Mouse (Mus musculus) neural tube, embryonic 15.5 days (tissue): Measurements from ENCODE around the gene Kcnh2. TPM values are rescaled to one million over a fixed set of nuclear protein-coding genes. Genes with fewer than 3 reads are reported as not detected.

Experiments used
- ATAC-seq: fragments of 200-750 bp; cut with Nextera tagmentation; 2 replicates; pipeline ENCODE4 v1.8.0; 2017; ENCODE audit warnings: mild to moderate bottlenecking, moderate TSS enrichment, moderate library complexity; ENCODE audit not compliant: low FRiP score
- H3K27ac ChIP-seq: fragments of 300-500 bp; sonication (generic); replicated peaks from 2 replicates; pipeline ENCODE4 v1.5.1; 2015; ENCODE audit warnings: mild to moderate bottlenecking, inconsistent platforms
- H3K27me3 ChIP-seq: fragments of 300-500 bp; sonication (generic); replicated peaks from 2 replicates; pipeline ENCODE4 v1.6.1; 2015; ENCODE audit warnings: inconsistent platforms
- H3K36me3 ChIP-seq: fragments of 300-500 bp; sonication (generic); 2 replicates; pipeline ENCODE4 v1.6.1; 2015; ENCODE audit warnings: inconsistent platforms
- H3K4me1 ChIP-seq: fragments of 300-500 bp; sonication (generic); 2 replicates; pipeline ENCODE4 v1.6.1; 2015; ENCODE audit warnings: inconsistent platforms
- H3K4me2 ChIP-seq: fragments of 300-500 bp; sonication (generic); 2 replicates; pipeline ENCODE4 v1.6.1; 2015; ENCODE audit warnings: inconsistent platforms, mild to moderate bottlenecking, moderate library complexity
- H3K4me3 ChIP-seq: fragments of 300-500 bp; sonication (generic); replicated peaks from 2 replicates; pipeline ENCODE4 v1.5.1; 2015; ENCODE audit warnings: mild to moderate bottlenecking, inconsistent platforms
- H3K9ac ChIP-seq: fragments of 300-500 bp; sonication (generic); replicated peaks from 2 replicates; pipeline ENCODE4 v1.6.1; 2015; ENCODE audit warnings: mild to moderate bottlenecking, inconsistent platforms
- H3K9me3 ChIP-seq: fragments of 300-500 bp; sonication (generic); replicated peaks from 2 replicates; pipeline ENCODE4 v1.6.1; 2016; ENCODE audit warnings: inconsistent platforms
- WGBS: fragments of 180-500 bp; shearing (Covaris S2); methylation state at CpG from one replicate; pipeline ENCODE4 v1.1.7; 2015; ENCODE audit warnings: mixed read lengths; 5-methylcytosine and 5-hydroxymethylcytosine counted together
- polyA plus RNA-seq: library from polyadenylated mRNA; unstranded; fragments of >200 nt; fragmentation: Nextera tagmentation; extraction: Ambion mirVana; gene quantifications from 2 replicates; pipeline ENCODE4 v1.2.1, GENCODE M21; 2015

Kcnh2 gene
- polyA plus RNA-seq, 1 experiment from 2014 or later = 18.2 TPM

- Histone ChIP-seq H3K4me2 (no peak overlapping the region), H3K9me3 (no peaks in the 10 kb centered on the region), H3K4me3 (no peak overlapping the region), H3K27me3 (no peaks in the 10 kb centered on the region), H3K4me1 (no peaks in the 10 kb centered on the region), H3K9ac (no peak overlapping the region), H3K36me3 (no peaks in the 10 kb centered on the region), H3K27ac (no peak overlapping the region)
- no peak for ATAC-seq
- 62% methylated on average over 5 of the region's 5 CpGs for WGBS
These were observed 51.4 kb downstream of the Kcnh2 start for GRCm38 (mm10) chr5:24299845-24300589.

- H3K27ac ChIP-seq = no peak overlapping the region
- no peak overlapping the region for H3K9ac ChIP-seq
- H3K36me3 ChIP-seq = no peaks in the 10 kb centered on the region
- no peak overlapping the region for H3K4me2 ChIP-seq
- H3K4me3 ChIP-seq = no peak overlapping the region
- 74% methylated on average over 3 of the region's 3 CpGs for WGBS
- no peaks in the 10 kb centered on the region for H3K4me1 ChIP-seq
- no peaks in the 10 kb centered on the region for H3K27me3 ChIP-seq
- no peak for ATAC-seq
- no peaks in the 10 kb centered on the region for H3K9me3 ChIP-seq
These were observed 59.5 kb downstream of the Kcnh2 start for GRCm38 (mm10) chr5:24291954-24292353.

- H3K27me3 ChIP-seq = no peaks in the 10 kb centered on the region
- 83% methylated on average over 7 of the region's 7 CpGs for WGBS
- ATAC-seq = no peak
These were observed 65.0 kb downstream of the Kcnh2 start for GRCm38 (mm10) chr5:24286221-24286970.

GRCm38 (mm10) chr5:24284145-24284544 lies 67.3 kb downstream of the Kcnh2 start:
- H3K27me3 ChIP-seq = no peaks in the 10 kb centered on the region
- no peaks in the 10 kb centered on the region for H3K4me1 ChIP-seq
- no peaks in the 10 kb centered on the region for H3K36me3 ChIP-seq
- no peaks in the 10 kb centered on the region for H3K9me3 ChIP-seq
- WGBS = 59% methylated on average over 6 of the region's 6 CpGs
- H3K4me2 ChIP-seq = no peak overlapping the region
- ATAC-seq = no peak
- H3K4me3 ChIP-seq = no peak overlapping the region
- no peak overlapping the region for H3K9ac ChIP-seq
- no peak overlapping the region for H3K27ac ChIP-seq

More at GRCm38 (mm10) chr5:24286221-24286970, 65.0 kb downstream of the Kcnh2 start:
- Histone ChIP-seq H3K4me2 (no peak overlapping the region), H3K4me3 (no peak overlapping the region), H3K9ac (no peak overlapping the region), H3K4me1 (no peaks in the 10 kb centered on the region), H3K36me3 (no peaks in the 10 kb centered on the region), H3K27ac (no peak overlapping the region), H3K9me3 (no peaks in the 10 kb centered on the region)

GRCm38 (mm10) chr5:24283181-24283580 lies 68.2 kb downstream of the Kcnh2 start:
- WGBS = 81% methylated on average over 5 of the region's 5 CpGs
- Histone ChIP-seq H3K4me1 (no peaks in the 10 kb centered on the region), H3K27me3 (no peaks in the 10 kb centered on the region), H3K36me3 (no peaks in the 10 kb centered on the region), H3K4me2 (no peak overlapping the region), H3K4me3 (no peak overlapping the region), H3K9ac (no peak overlapping the region), H3K27ac (no peak overlapping the region), H3K9me3 (no peaks in the 10 kb centered on the region)
- ATAC-seq = no peak

- H3K9me3 ChIP-seq = no peaks in the 10 kb centered on the region
- H3K4me2 ChIP-seq = no peak overlapping the region
- 35% methylated on average over 2 of the region's 2 CpGs for WGBS
- H3K36me3 ChIP-seq = no peaks in the 10 kb centered on the region
- H3K27ac ChIP-seq = no peak overlapping the region
- H3K4me3 ChIP-seq = no peak overlapping the region
- ATAC-seq = no peak
- H3K9ac ChIP-seq = no peak overlapping the region
- H3K27me3 ChIP-seq = no peaks in the 10 kb centered on the region
- no peaks in the 10 kb centered on the region for H3K4me1 ChIP-seq
These were observed 70.9 kb downstream of the Kcnh2 start for GRCm38 (mm10) chr5:24280523-24280922.

GRCm38 (mm10) chr5:24279527-24279926 lies 71.9 kb downstream of the Kcnh2 start:
- Histone ChIP-seq H3K27ac (no peak overlapping the region), H3K4me1 (no peaks in the 10 kb centered on the region), H3K36me3 (no peaks in the 10 kb centered on the region), H3K9me3 (no peaks in the 10 kb centered on the region), H3K9ac (no peak overlapping the region), H3K4me2 (no peak overlapping the region), H3K27me3 (no peaks in the 10 kb centered on the region), H3K4me3 (no peak overlapping the region)
- ATAC-seq = no peak
- 89% methylated on average over 4 of the region's 4 CpGs for WGBS

- Histone ChIP-seq H3K27me3 (no peaks in the 10 kb centered on the region), H3K9me3 (no peaks in the 10 kb centered on the region), H3K27ac (no peak overlapping the region), H3K4me2 (no peak overlapping the region), H3K9ac (no peak overlapping the region), H3K36me3 (no peaks in the 10 kb centered on the region), H3K4me3 (no peak overlapping the region), H3K4me1 (peaks cover 5% of the 10 kb centered on the region; the same call in 1 of the 2 replicates)
- no peak for ATAC-seq
- 86% methylated on average over 10 of the region's 10 CpGs for WGBS
These were observed 73.2 kb downstream of the Kcnh2 start for GRCm38 (mm10) chr5:24278206-24278605.

- H3K4me3 ChIP-seq = no peak overlapping the region
- H3K36me3 ChIP-seq = no peaks in the 10 kb centered on the region
- 64% methylated on average over 9 of the region's 9 CpGs for WGBS
- H3K9ac ChIP-seq = no peak overlapping the region
- no peak for ATAC-seq
- H3K27ac ChIP-seq = no peak overlapping the region
- H3K27me3 ChIP-seq = no peaks in the 10 kb centered on the region
- no peak overlapping the region for H3K4me2 ChIP-seq
- peaks cover 5% of the 10 kb centered on the region; the same call in 1 of the 2 replicates for H3K4me1 ChIP-seq
- H3K9me3 ChIP-seq = no peaks in the 10 kb centered on the region
These were observed 77.5 kb downstream of the Kcnh2 start for GRCm38 (mm10) chr5:24273683-24274621.

- 68% methylated on average over 4 of the region's 4 CpGs for WGBS
- Histone ChIP-seq H3K4me2 (no peak overlapping the region), H3K27ac (no peak overlapping the region)
These were observed 80.5 kb downstream of the Kcnh2 start for GRCm38 (mm10) chr5:24270941-24271340.

More at GRCm38 (mm10) chr5:24270941-24271340, 80.5 kb downstream of the Kcnh2 start:
- no peaks in the 10 kb centered on the region for H3K27me3 ChIP-seq
- H3K9ac ChIP-seq = no peak overlapping the region
- no peaks in the 10 kb centered on the region for H3K36me3 ChIP-seq
- no peaks in the 10 kb centered on the region for H3K9me3 ChIP-seq
- H3K4me3 ChIP-seq = no peak overlapping the region
- no peak for ATAC-seq
- peaks cover 12% of the 10 kb centered on the region for H3K4me1 ChIP-seq
